Mouse (Mus musculus): ENCODE results near the gene Mrps23. TPM values are rescaled to one million over a fixed set of nuclear protein-coding genes. Genes with fewer than 3 reads are reported as not detected.

The Mrps23 gene
- 77.6 and 240 TPM in 2 replicates for total RNA-seq (2014; rRNA removed; ENCODE audit: low replicate concordance)
- polyA plus RNA-seq (2015; fragmentation: Nextera tagmentation; extraction: Ambion mirVana), result 156 TPM in 2 replicates

DNA sequence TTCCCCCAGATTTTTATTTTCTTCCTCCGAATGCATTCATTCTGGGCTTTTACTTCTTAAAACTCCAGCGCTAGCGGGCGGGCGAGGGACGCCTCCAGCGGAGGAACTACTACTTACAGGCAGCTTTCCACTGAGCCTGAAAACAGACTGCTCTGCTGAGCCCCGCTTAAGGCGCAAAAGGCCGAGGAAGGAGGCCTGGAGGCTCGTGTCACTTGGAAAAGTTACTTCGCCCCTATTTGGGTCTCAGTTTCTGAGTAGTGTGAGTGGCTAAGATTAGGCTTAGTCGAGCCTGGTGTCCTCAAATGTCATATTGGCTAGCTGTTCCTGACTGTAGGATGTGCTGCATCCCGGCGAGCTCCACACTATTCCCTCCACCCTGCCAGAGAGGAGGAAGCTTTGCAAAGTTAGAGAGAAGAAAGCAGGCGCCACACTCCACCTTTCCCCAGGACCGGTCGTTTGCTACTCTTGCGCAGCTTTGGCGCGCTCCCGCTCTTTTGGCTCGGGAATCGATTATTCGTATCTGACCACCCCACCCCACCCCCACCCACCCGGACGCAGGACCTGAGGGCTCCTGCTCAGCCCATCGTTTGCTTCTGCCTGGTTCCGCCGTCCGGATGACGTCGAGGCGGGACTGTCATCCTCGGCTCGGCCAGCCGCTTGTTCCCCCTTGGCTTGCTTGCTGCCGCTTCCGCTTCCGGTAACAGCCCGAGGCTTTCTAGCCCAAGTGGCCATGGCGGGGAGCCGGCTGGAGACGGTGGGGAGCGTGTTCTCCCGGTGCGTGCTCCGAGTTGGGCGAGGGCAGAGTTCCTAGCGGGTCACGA, at the start of gene Mrps23:
Mrps23 (plus strand) TSS at position 677 of the 821 bp plus-strand sequence.
- WGBS, result under 1% methylated on average over 51 of the region's 51 CpGs
- H3K4me1 ChIP-seq (ENCODE audit: control insufficient read depth, insufficient read depth), result peaks cover 39% of the 10 kb centered on the region
- peak; percentile 89 for ATAC-seq (ENCODE audit: insufficient read depth, low read depth)
- peaks cover 28% of the 10 kb centered on the region for H3K36me3 ChIP-seq (replicated peaks; ENCODE audit: control insufficient read depth, insufficient read depth, low read length)
- H3K9ac ChIP-seq (replicated peaks; ENCODE audit: low read depth, low read length), result peak within 1 kb of the TSS; percentile 94
- peak within 1 kb of the TSS; percentile 91 for H3K4me3 ChIP-seq (ENCODE audit: low read depth, low read length)
- DNase-seq (ENCODE audit: low spot score), result peak; percentile 97
- no peaks in the 10 kb centered on the region for H3K9me3 ChIP-seq (replicated peaks; ENCODE audit: control insufficient read depth, low read length)
- TF ChIP-seq EP300 (IDR thresholded peaks at IDR 0.05; ENCODE audit: low read depth), result peak; percentile 77; the same call in 1 of the 2 replicates
- peak; percentile 50 for TF ChIP-seq CTCF (IDR thresholded peaks at IDR 0.05; ENCODE audit: low read depth)
- no peaks in the 10 kb centered on the region for H3K27me3 ChIP-seq (ENCODE audit: control insufficient read depth, insufficient read depth, low read length)
- H3K27ac ChIP-seq (ENCODE audit: low read depth), result peak within 1 kb of the TSS; percentile 95
- peak within 1 kb of the TSS; percentile 82 for H3K4me2 ChIP-seq (ENCODE audit: low read depth, low read length)

DNA sequence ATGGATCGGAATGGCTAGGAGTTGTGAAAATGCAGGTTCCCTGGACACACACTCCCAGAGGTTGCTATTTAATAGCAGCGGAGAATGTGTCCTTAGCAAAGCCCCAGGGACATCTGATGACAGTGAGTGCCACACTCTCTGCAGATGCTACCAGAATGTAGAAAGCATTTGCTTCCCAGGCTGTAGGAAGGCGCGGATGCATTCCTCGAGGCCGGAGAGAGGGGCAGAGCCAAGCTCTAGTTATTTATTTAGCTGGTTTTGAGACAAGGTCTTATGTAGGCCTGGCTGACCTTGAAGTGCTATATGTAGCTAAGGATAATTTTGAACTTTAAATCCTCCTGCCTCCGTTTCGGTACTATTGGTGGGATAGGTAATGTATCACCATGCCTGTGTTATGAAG, 49.7 kb upstream of the Mrps23 start:
- 0 out of 2 replicates have a peak, but pooled peaks have one; percentile 5 for ATAC-seq (ENCODE audit: insufficient read depth, low read depth)
- Histone ChIP-seq H3K36me3 (replicated peaks; ENCODE audit: control insufficient read depth, insufficient read depth, low read length) (no peaks in the 10 kb centered on the region), H3K27ac (ENCODE audit: low read depth) (peak overlapping the region; percentile 82), H3K9ac (replicated peaks; ENCODE audit: low read depth, low read length) (no peak overlapping the region), H3K4me3 (ENCODE audit: low read depth, low read length) (no peak overlapping the region), H3K27me3 (ENCODE audit: control insufficient read depth, insufficient read depth, low read length) (no peaks in the 10 kb centered on the region), H3K4me2 (ENCODE audit: low read depth, low read length) (no peak overlapping the region), H3K9me3 (replicated peaks; ENCODE audit: control insufficient read depth, low read length) (no peaks in the 10 kb centered on the region), H3K4me1 (ENCODE audit: control insufficient read depth, insufficient read depth) (peaks cover 67% of the 10 kb centered on the region)
- TF ChIP-seq CTCF (IDR thresholded peaks at IDR 0.05; ENCODE audit: low read depth) (no peak), EP300 (IDR thresholded peaks at IDR 0.05; ENCODE audit: low read depth) (no peak)
- DNase-seq (ENCODE audit: low spot score), result no peak
- WGBS, result 43% methylated on average over 8 of the region's 8 CpGs

- Histone ChIP-seq H3K36me3 (replicated peaks; ENCODE audit: control insufficient read depth, insufficient read depth, low read length) (no peaks in the 10 kb centered on the region), H3K4me2 (ENCODE audit: low read depth, low read length) (no peak overlapping the region), H3K27me3 (ENCODE audit: control insufficient read depth, insufficient read depth, low read length) (no peaks in the 10 kb centered on the region), H3K27ac (ENCODE audit: low read depth) (peak overlapping the region; percentile 82), H3K9me3 (replicated peaks; ENCODE audit: control insufficient read depth, low read length) (no peaks in the 10 kb centered on the region), H3K4me1 (ENCODE audit: control insufficient read depth, insufficient read depth) (peaks cover 76% of the 10 kb centered on the region), H3K9ac (replicated peaks; ENCODE audit: low read depth, low read length) (peak overlapping the region; percentile 18; the same call in 1 of the 2 replicates), H3K4me3 (ENCODE audit: low read depth, low read length) (no peak overlapping the region)
- DNase-seq (ENCODE audit: low spot score) (no peak), ATAC-seq (ENCODE audit: insufficient read depth, low read depth) (no peak)
- no peak for TF ChIP-seq EP300 (IDR thresholded peaks at IDR 0.05; ENCODE audit: low read depth)
- TF ChIP-seq CTCF (IDR thresholded peaks at IDR 0.05; ENCODE audit: low read depth), result no peak
- 51% methylated on average over 3 of the region's 3 CpGs for WGBS
Observed at GRCm38 (mm10) chr11:88155451-88155850, 48.7 kb upstream of the Mrps23 start.

DNA sequence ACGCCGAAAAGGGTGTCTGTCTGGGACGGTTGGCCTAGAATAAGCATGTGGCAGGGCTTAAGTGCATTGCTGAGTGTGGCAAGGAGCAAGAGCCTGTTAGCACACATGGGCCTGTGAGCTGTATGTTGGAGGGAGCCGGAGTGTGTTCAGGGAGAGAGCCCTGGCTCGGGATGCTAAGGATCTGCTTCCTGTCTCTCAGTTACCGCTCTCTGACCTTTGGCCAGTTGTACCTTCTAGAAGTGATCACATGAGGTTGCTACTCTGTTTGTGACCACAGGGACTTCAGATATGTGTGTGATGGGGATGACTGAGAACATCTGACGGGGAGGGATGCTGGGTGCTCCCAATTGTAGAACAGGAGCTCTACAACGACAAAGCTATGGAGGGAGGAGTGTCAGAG, 48.2 kb upstream of the Mrps23 start:
- Histone ChIP-seq H3K4me1 (ENCODE audit: control insufficient read depth, insufficient read depth) (peaks cover 82% of the 10 kb centered on the region), H3K27ac (ENCODE audit: low read depth) (peak overlapping the region; percentile 82), H3K9me3 (replicated peaks; ENCODE audit: control insufficient read depth, low read length) (no peaks in the 10 kb centered on the region), H3K4me3 (ENCODE audit: low read depth, low read length) (no peak overlapping the region), H3K36me3 (replicated peaks; ENCODE audit: control insufficient read depth, insufficient read depth, low read length) (no peaks in the 10 kb centered on the region), H3K9ac (replicated peaks; ENCODE audit: low read depth, low read length) (peak overlapping the region; percentile 18; the same call in 1 of the 2 replicates), H3K27me3 (ENCODE audit: control insufficient read depth, insufficient read depth, low read length) (no peaks in the 10 kb centered on the region), H3K4me2 (ENCODE audit: low read depth, low read length) (no peak overlapping the region)
- no peak for DNase-seq (ENCODE audit: low spot score)
- 47% methylated on average over 8 of the region's 8 CpGs for WGBS
- TF ChIP-seq CTCF (IDR thresholded peaks at IDR 0.05; ENCODE audit: low read depth) (no peak), EP300 (IDR thresholded peaks at IDR 0.05; ENCODE audit: low read depth) (no peak)
- ATAC-seq (ENCODE audit: insufficient read depth, low read depth), result no peak

- no peak overlapping the region for H3K4me2 ChIP-seq (ENCODE audit: low read depth, low read length)
- 48% methylated on average over 2 of the region's 2 CpGs for WGBS
- H3K27me3 ChIP-seq (ENCODE audit: control insufficient read depth, insufficient read depth, low read length), result no peaks in the 10 kb centered on the region
- TF ChIP-seq CTCF (IDR thresholded peaks at IDR 0.05; ENCODE audit: low read depth), result no peak
- TF ChIP-seq EP300 (IDR thresholded peaks at IDR 0.05; ENCODE audit: low read depth), result no peak
- H3K9me3 ChIP-seq (replicated peaks; ENCODE audit: control insufficient read depth, low read length), result no peaks in the 10 kb centered on the region
- H3K27ac ChIP-seq (ENCODE audit: low read depth), result peak overlapping the region; percentile 82
- H3K9ac ChIP-seq (replicated peaks; ENCODE audit: low read depth, low read length), result 0 out of 2 replicates have a peak overlapping the region, but pooled peaks have one; percentile 15
- peak; percentile 54 for DNase-seq (ENCODE audit: low spot score)
- no peak for ATAC-seq (ENCODE audit: insufficient read depth, low read depth)
- H3K36me3 ChIP-seq (replicated peaks; ENCODE audit: control insufficient read depth, insufficient read depth, low read length), result no peaks in the 10 kb centered on the region
- H3K4me1 ChIP-seq (ENCODE audit: control insufficient read depth, insufficient read depth), result peaks cover 80% of the 10 kb centered on the region
- no peak overlapping the region for H3K4me3 ChIP-seq (ENCODE audit: low read depth, low read length)
Observed at GRCm38 (mm10) chr11:88156403-88156802, 47.8 kb upstream of the Mrps23 start.

Measured in heart, postnatal 0 days (tissue).